Mouse (Mus musculus): ENCODE results near the gene Tmem178.
A peak's percentile ranks its signal among the peaks of the same experiment; 100 is the strongest.

GRCm38 (mm10) chr17:81015814-81016447 lies 71.5 kb downstream of the Tmem178 start:
- TF ChIP-seq CTCF (IDR thresholded peaks at IDR 0.05; ENCODE audit: borderline replicate concordance, insufficient read depth, low read depth, low read length) (peak; percentile 75), POLR2A (IDR thresholded peaks at IDR 0.05; ENCODE audit: borderline replicate concordance, insufficient read depth, low read length) (no peak)
